Mouse (Mus musculus): ENCODE results near the gene Tmem274. TPM values are rescaled to one million over a fixed set of nuclear protein-coding genes. Genes with fewer than 3 reads are reported as not detected.

Gene Tmem274
- polyA plus RNA-seq (2012; rRNA removed): not detected in 2 replicates

DNA sequence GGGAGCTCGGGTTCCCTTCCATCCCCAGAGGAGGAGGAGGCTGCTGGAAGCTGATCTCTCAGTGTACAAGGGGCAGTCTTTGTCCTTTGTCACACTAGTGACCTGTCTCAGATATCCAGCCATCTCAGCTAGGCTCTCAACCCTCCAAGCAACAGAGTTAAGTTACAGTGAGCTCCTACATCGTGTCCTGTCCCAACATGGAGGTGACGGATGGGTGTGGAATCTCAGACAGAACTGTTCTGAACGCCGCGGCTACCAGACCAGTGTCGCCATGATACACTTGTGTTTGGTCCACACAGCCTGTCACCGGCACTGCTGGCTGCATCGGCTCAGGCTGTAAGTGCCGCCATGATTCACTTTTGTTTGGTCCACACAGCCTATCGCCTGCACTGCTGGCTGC is at the start of gene Tmem274:
TSS of gene Tmem274 (plus strand) at position 301 of the 400 bp plus-strand sequence.

DNA sequence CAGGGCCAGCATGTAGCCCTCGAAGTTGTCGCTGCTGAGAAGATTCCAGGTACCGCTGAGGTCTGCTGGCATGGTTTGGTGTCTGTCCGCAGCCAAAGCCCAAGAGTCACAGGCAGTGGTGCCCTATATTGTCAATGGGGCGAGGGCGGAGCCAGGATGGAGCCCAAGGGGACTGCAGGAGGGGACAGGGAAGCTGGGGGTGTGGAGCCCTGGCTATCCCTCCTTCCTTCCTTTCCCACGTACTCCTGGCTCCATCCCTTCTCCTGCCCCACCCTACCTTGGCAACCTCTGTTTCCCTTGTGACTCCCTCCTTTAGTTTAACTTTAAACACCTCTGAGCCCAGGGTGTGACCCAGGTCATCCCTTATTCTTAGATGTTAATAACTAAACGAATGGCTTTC is 22.3 kb upstream of the Tmem274 start, which contains the start of gene Rbp7:
TSS of gene Rbp7 (minus strand) at position 100 of the 400 bp plus-strand sequence.

DNA sequence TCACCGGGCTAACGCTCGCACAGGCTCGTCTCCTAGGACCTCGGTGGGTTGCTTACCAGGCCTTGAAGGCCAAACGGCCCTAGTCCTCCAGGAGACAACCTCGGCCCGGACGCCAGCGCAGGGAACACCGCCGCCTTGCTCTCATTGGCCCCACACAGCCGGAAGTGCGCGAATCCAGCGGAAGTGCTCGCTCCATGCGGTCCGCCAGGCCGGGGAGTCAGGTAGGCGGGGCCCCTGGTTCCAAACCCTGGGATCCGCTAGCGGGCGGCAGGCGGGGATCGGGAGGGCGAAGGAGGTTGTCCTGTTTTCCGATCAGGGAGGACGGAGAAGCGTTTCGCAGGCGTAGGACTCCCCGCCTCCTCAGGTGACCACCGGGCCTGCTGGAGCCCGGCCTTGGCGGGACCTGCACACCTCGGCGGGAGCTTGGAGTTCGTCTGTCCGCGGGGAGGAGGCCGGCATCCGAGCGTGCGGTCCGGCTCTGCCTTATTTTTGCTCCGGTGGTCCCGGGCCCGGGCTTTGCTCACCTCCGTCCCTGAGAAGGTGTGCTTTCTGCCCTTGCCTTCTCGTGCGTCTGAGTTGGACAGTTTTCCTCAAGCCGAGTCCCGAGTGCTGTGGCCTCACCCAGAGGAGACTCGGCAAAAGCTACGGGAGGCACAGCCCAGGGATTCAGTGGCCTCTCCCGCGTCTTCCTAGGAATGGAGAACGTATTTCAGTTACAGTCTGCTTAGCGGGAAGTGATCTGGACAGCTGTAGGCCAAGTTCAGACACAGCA is 8.1 kb downstream of the Tmem274 start, which contains the start of the genes Nmnat1 and Lzic:
TSS of gene Nmnat1 (minus strand) at position 150 of the 772 bp plus-strand sequence.
TSS of gene Lzic (plus strand) at position 177 of the 772 bp plus-strand sequence.

DNA sequence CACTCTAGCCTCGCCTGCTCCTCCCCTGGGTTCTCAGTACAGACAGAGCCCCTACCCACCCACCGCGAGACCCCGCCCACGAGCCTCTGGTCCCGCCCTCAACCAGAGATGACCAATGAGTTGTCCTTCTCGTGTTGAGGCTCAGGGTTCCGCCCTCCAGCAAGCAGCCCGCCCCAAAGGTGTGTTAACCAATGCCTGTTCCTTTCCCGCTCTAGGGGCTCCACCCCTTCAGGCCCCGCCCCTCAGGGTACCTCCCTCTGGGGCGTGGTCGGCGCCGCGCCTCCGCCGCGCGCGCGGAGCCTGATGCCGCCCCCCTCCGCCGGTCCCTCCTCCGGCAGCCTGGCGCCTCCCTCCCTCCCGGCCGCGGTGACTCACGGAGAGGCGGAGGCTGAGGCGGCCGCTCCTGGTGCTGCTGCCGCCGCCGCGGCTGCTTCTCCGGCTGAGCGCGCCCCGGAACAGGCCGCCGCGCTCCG is 40.7 kb downstream of the Tmem274 start, which contains the start of gene Ctnnbip1:
TSS of gene Ctnnbip1 (plus strand) at position 369 of the 473 bp plus-strand sequence.

Other genes with a start within 250 kb of the Tmem274 start
- 84.2 and 87.8 TPM in 2 replicates for gene Kif1b, start 169.7 kb upstream of the Tmem274 start, polyA plus RNA-seq (2012; rRNA removed)
- gene Ube4b, start 50.6 kb upstream of the Tmem274 start, polyA plus RNA-seq (2012; rRNA removed): 91.4 and 116 TPM in 2 replicates
- gene Rbp7, start 22.4 kb upstream of the Tmem274 start, polyA plus RNA-seq (2012; rRNA removed): 0.24 TPM in 1 of 2 replicates, not detected in the other
- gene Nmnat1, start 7.8 kb downstream of the Tmem274 start, polyA plus RNA-seq (2012; rRNA removed): 10.7 and 13.0 TPM in 2 replicates
- gene Lzic, start 7.9 kb downstream of the Tmem274 start, polyA plus RNA-seq (2012; rRNA removed): 38.8 and 38.9 TPM in 2 replicates
- 35.4 and 40.5 TPM in 2 replicates for gene Ctnnbip1, start 40.9 kb downstream of the Tmem274 start, polyA plus RNA-seq (2012; rRNA removed)
- 48.2 and 62.5 TPM in 2 replicates for gene Clstn1, start 109.1 kb downstream of the Tmem274 start, polyA plus RNA-seq (2012; rRNA removed)
- 8.3 TPM in 2 replicates for gene Pik3cd, start 225.2 kb downstream of the Tmem274 start, polyA plus RNA-seq (2012; rRNA removed)

Measured in central nervous system, embryonic 11.5 days (tissue).